Mouse (Mus musculus) thymus, adult 2 months (tissue): Measurements from ENCODE around the gene Gm49342. TPM values are rescaled to one million over a fixed set of nuclear protein-coding genes. Genes with fewer than 3 reads are reported as not detected.
"Not testable (repeated sequence)": the region's sequence is repeated elsewhere in the genome, so short reads cannot be mapped to it uniquely, and the experiment has no call there.

Experiments
- DNase-seq: peaks from one replicate; pipeline ENCODE4 v3.0.0; 2021
- H3K27ac ChIP-seq: fragments of 200-500 bp; 2 replicates; pipeline ENCODE4 v1.5.1; 2012; ENCODE audit warnings: low read length, control low read depth; ENCODE audit not compliant: control insufficient read depth, insufficient read depth
- H3K27me3 ChIP-seq: fragments of 200-500 bp; 2 replicates; pipeline ENCODE4 v1.6.1; 2012; ENCODE audit warnings: mild to moderate bottlenecking, low read length, moderate library complexity, mixed read lengths; ENCODE audit not compliant: control insufficient read depth, insufficient read depth
- H3K36me3 ChIP-seq: fragments of 200-500 bp; 2 replicates; pipeline ENCODE4 v1.6.1; 2012; ENCODE audit warnings: mild to moderate bottlenecking, low read length, moderate library complexity; ENCODE audit not compliant: control insufficient read depth, insufficient read depth
- H3K4me1 ChIP-seq: fragments of 200-500 bp; replicated peaks from 2 replicates; pipeline ENCODE4 v1.6.1; 2012; ENCODE audit warnings: low read length; ENCODE audit not compliant: control insufficient read depth, insufficient read depth
- H3K4me3 ChIP-seq: fragments of 200-500 bp; 2 replicates; pipeline ENCODE4 v1.5.1; 2012; ENCODE audit warnings: mild to moderate bottlenecking, low read length, control low read depth, moderate library complexity; ENCODE audit not compliant: control insufficient read depth, insufficient read depth
- CTCF ChIP-seq: fragments of 200-500 bp; IDR thresholded peaks from 2 replicates; pipeline ENCODE4 v1.5.1; 2012; ENCODE audit warnings: mild to moderate bottlenecking, control low read depth, low read length, moderate library complexity, borderline replicate concordance; ENCODE audit not compliant: control insufficient read depth, poor library complexity, insufficient read depth; ENCODE audit errors: extremely low read depth
- POLR2A ChIP-seq: fragments of 200-500 bp; IDR thresholded peaks from 2 replicates; pipeline ENCODE4 v1.6.1; 2012; ENCODE audit warnings: mild to moderate bottlenecking, low read length, control low read depth, moderate library complexity; ENCODE audit not compliant: control insufficient read depth, poor library complexity, insufficient read depth; ENCODE audit errors: extremely low read depth
- WGBS: fragments of 180-500 bp; shearing (Covaris S2); methylation state at CpG from one replicate; pipeline ENCODE4 v1.1.7; 2018; 5-methylcytosine and 5-hydroxymethylcytosine counted together
- polyA plus RNA-seq: library from polyadenylated mRNA; depleted of rRNA; stranded (reverse); fragments of >200 nt; gene quantifications from 2 replicates; pipeline ENCODE4 v1.2.3, GENCODE M21; 2012

Gm49342 gene
- polyA plus RNA-seq, 1 experiment = 20.1 TPM

DNA sequence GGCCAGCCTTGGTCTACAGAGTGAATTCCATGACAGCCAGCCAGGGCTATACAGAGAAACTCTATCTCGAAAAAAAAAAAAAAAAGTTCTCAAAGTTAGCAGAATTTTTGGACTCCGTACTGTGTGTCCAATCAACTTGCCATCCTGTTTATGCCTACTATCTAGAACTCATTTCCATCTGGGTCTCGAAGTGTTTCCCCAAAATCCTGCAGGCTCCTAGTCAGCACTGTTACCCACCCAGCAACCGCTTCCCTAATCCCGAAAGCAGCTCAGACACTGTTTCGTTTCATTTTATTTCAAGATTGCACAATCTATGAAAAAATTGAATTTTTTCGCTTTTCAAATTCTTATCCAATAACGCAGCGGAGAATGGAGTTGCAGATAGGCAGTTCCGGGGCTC is 11.2 kb downstream of the Gm49342 start:
- Histone ChIP-seq H3K27me3 (no peaks in the 10 kb centered on the region), H3K36me3 (0 out of 2 replicates have a peak, but pooled peaks cover 6% of the 10 kb centered on the region), H3K27ac (no peak overlapping the region), H3K4me1 (no peaks in the 10 kb centered on the region), H3K4me3 (no peak overlapping the region)
- no peak for DNase-seq
- TF ChIP-seq CTCF (no peak), POLR2A (no peak)
- 92% methylated on average over 10 of the region's 10 CpGs for WGBS

DNA sequence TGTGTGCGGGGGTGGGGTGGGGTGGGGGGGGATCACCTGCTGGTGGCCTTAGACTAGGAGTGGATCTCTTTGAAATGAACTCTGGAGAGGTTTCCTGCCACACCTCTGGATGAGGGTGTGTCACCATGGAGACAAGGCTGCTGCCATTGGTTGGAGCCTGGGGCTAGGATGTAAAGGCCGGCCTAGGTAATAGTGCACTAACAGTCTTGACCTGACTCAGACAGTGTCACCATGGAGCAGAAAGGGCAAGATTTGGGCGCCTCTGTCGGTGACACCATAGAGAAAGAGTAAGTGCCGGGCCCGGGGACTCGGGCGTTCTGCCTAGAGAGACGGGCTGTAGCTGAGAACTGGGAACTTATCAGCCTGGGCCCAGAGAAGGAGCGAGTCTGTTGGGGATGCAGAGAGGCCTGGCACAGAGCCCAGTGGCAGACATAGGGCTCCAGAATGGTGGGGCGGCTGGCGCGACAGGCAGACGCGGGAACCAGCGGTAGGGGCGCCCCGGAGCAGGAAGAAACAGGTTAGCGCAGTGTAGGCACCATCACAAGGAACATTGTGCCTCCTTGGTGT is 11.7 kb downstream of the Gm49342 start, which contains the start of gene Pnp2:
TSS of gene Pnp2 (plus strand) at position 51 of the 567 bp plus-strand sequence.
- not testable (repeated sequence) for H3K36me3 ChIP-seq, H3K27ac ChIP-seq, H3K27me3 ChIP-seq, H3K4me1 ChIP-seq
- H3K4me3 ChIP-seq = peak within 1 kb of the TSS; percentile 26
- peak; percentile 67 for DNase-seq
- 25% methylated on average over 19 of the region's 19 CpGs for WGBS

GRCm38 (mm10) chr14:50956724-50957123 is 12.4 kb downstream of the Gm49342 start:
- not testable (repeated sequence) for H3K4me3 ChIP-seq, H3K27ac ChIP-seq, H3K27me3 ChIP-seq, H3K4me1 ChIP-seq, DNase-seq, H3K36me3 ChIP-seq
- WGBS = 94% methylated on average over 6 of the region's 6 CpGs

DNA sequence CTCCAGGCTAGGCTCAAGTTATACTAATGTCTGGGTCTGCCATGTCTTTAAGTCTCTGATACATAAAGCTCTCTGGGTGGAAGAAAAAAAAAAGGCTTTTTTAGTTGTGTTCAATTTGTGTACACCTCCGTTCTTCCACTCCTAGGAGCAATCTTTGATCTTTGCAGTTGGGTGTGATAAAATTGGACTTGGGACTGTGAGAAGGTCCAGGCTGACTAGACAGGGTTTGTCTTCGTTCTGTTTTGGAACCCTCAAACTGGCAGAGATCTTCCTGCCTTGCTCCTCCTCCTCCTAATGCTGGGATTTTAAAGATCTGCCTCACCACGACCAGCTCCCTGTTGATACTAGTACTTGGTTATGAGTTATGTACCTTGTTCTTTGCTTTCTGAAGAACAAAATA is 12.8 kb downstream of the Gm49342 start:
- H3K4me1 ChIP-seq, H3K36me3 ChIP-seq, H3K4me3 ChIP-seq, H3K27me3 ChIP-seq, DNase-seq, H3K27ac ChIP-seq: not testable (repeated sequence)
- 77% methylated on average over 3 of the region's 3 CpGs for WGBS

- H3K27ac ChIP-seq, H3K36me3 ChIP-seq, DNase-seq, H3K4me1 ChIP-seq, H3K27me3 ChIP-seq, H3K4me3 ChIP-seq: not testable (repeated sequence)
- 91% methylated on average over 5 of the region's 5 CpGs for WGBS
These were observed 14.1 kb downstream of the Gm49342 start for GRCm38 (mm10) chr14:50958289-50958995.

- TF ChIP-seq CTCF (no peak), POLR2A (no peak)
- Histone ChIP-seq H3K27ac (no peak overlapping the region), H3K27me3 (no peaks in the 10 kb centered on the region), H3K36me3 (no peaks in the 10 kb centered on the region), H3K4me1 (peaks cover 11% of the 10 kb centered on the region), H3K4me3 (no peak overlapping the region)
- WGBS = 96% methylated on average over 5 of the region's 5 CpGs
- DNase-seq = no peak
These were observed 24.1 kb downstream of the Gm49342 start for GRCm38 (mm10) chr14:50968216-50968980.

- Histone ChIP-seq H3K4me1 (peaks cover 11% of the 10 kb centered on the region), H3K36me3 (no peaks in the 10 kb centered on the region), H3K4me3 (no peak overlapping the region), H3K27me3 (no peaks in the 10 kb centered on the region), H3K27ac (no peak overlapping the region)
- no peak for DNase-seq
- TF ChIP-seq CTCF (no peak), POLR2A (no peak)
- 84% methylated on average over 1 of the region's 1 CpGs for WGBS
These were observed 24.7 kb downstream of the Gm49342 start for GRCm38 (mm10) chr14:50969041-50969440.
